Mouse (Mus musculus) forebrain, postnatal 0 days (tissue): ENCODE results near the gene Zfp42. TPM values are rescaled to one million over a fixed set of nuclear protein-coding genes. Genes with fewer than 3 reads are reported as not detected.

Source experiments
- ATAC-seq: fragments of 200-750 bp; cut with Nextera tagmentation; 2 replicates; pipeline ENCODE4 v1.8.0; 2017; ENCODE audit warnings: mild to moderate bottlenecking, moderate library complexity
- DNase-seq: peaks from one replicate; pipeline ENCODE4 v3.0.0-alpha.2; 2015
- H3K27ac ChIP-seq: fragments of 300-500 bp; sonication (generic); 2 replicates; pipeline ENCODE4 v1.5.1; 2014; ENCODE audit warnings: low read depth, mild to moderate bottlenecking, antibody characterized with exemption, low read length, moderate library complexity, mixed read lengths
- H3K27me3 ChIP-seq: fragments of 300-500 bp; sonication (generic); 2 replicates; pipeline ENCODE4 v1.6.1; 2014; ENCODE audit warnings: mild to moderate bottlenecking, low read length, mixed read lengths; ENCODE audit not compliant: insufficient read depth
- H3K36me3 ChIP-seq: fragments of 300-500 bp; sonication (generic); 2 replicates; pipeline ENCODE4 v1.6.1; 2014; ENCODE audit warnings: mild to moderate bottlenecking, moderate library complexity; ENCODE audit not compliant: insufficient read depth
- H3K4me1 ChIP-seq: fragments of 300-500 bp; sonication (generic); 2 replicates; pipeline ENCODE4 v1.6.1; 2014; ENCODE audit warnings: antibody characterized with exemption; ENCODE audit not compliant: insufficient read depth
- H3K4me2 ChIP-seq: fragments of 300-500 bp; sonication (generic); 2 replicates; pipeline ENCODE4 v1.6.1; 2014; ENCODE audit warnings: low read depth, mild to moderate bottlenecking, moderate library complexity
- H3K4me3 ChIP-seq: fragments of 300-500 bp; sonication (generic); 2 replicates; pipeline ENCODE4 v1.5.1; 2014; ENCODE audit warnings: low read depth, low read length, mixed read lengths
- H3K9ac ChIP-seq: fragments of 300-500 bp; sonication (generic); 2 replicates; pipeline ENCODE4 v1.6.1; 2014; ENCODE audit warnings: mild to moderate bottlenecking
- H3K9me3 ChIP-seq: fragments of 300-500 bp; sonication (generic); 2 replicates; pipeline ENCODE4 v1.6.1; 2016; ENCODE audit warnings: low read length
- CTCF ChIP-seq: sonication (generic); IDR thresholded peaks from 2 replicates; pipeline ENCODE4 v1.5.1; 2016; ENCODE audit warnings: antibody characterized with exemption, control low read depth, low read depth
- WGBS: fragments of 180-500 bp; shearing (Covaris S2); extraction: QIAGEN DNeasy Blood & Tissue Kit; methylation state at CpG from one replicate; pipeline ENCODE4 v1.1.7; 2014; 5-methylcytosine and 5-hydroxymethylcytosine counted together
- polyA plus RNA-seq: library from polyadenylated mRNA; unstranded; fragments of >200 nt; fragmentation: Nextera tagmentation; extraction: Ambion mirVana; gene quantifications from 2 replicates; pipeline ENCODE4 v1.2.1, GENCODE M21; 2015
- total RNA-seq: library from RNA; depleted of rRNA; stranded (reverse); fragments of >200 nt; gene quantifications from 2 replicates; pipeline ENCODE4 v1.2.3, GENCODE M21; 2014

Zfp42 gene
- total and polyA plus RNA-seq, 2 experiments from 2014 or later = not detected

DNA sequence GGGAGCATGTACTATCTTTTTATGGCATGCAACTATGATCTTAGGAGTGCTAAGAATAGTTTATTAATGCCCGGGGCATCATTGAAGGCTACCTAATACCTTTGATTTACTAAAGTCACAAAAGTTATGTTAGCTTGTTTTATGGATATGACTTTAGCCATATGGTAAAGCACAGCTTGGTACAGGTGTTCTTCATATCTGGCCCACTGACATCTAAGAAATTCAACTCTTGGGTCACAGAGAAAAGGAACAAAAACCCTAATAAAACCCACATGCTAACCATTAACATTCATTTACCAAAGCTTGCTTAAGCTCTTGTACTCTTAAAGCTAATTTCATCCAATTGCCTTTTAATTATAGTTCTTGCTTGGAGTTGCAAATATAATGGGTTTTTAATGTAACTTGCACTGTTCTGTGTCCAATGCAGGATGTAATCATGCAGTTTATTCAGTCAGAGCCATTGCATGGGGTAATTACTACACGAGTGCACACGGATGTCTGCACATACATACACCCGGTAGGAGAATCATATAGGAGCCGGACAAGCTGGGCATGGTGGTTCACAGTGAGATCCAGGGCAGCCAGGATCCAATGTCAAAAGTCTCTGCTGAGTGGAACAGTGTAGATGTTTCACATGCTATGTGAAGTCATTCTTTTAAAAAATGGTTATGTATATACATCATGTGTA is 16.2 kb downstream of the Zfp42 start:
- Histone ChIP-seq H3K36me3 (no peaks in the 10 kb centered on the region), H3K4me3 (no peak overlapping the region), H3K4me1 (no peaks in the 10 kb centered on the region), H3K4me2 (no peak overlapping the region), H3K27me3 (no peaks in the 10 kb centered on the region), H3K9ac (no peak overlapping the region), H3K9me3 (no peaks in the 10 kb centered on the region), H3K27ac (no peak overlapping the region)
- WGBS = 86% methylated on average over 5 of the region's 5 CpGs
- DNase-seq = no peak
- TF ChIP-seq CTCF = no peak
- ATAC-seq = no peak

- no peak overlapping the region for H3K27ac ChIP-seq
- DNase-seq (no peak), ATAC-seq (no peak)
- no peaks in the 10 kb centered on the region for H3K36me3 ChIP-seq
- H3K4me2 ChIP-seq = no peak overlapping the region
- H3K27me3 ChIP-seq = no peaks in the 10 kb centered on the region
- 94% methylated on average over 5 of the region's 5 CpGs for WGBS
- no peak overlapping the region for H3K9ac ChIP-seq
- H3K4me1 ChIP-seq = no peaks in the 10 kb centered on the region
- H3K4me3 ChIP-seq = no peak overlapping the region
- no peak for TF ChIP-seq CTCF
- H3K9me3 ChIP-seq = no peaks in the 10 kb centered on the region
Observed at GRCm38 (mm10) chr8:43289781-43290180, 17.0 kb downstream of the Zfp42 start.

- no peak for TF ChIP-seq CTCF
- Histone ChIP-seq H3K36me3 (no peaks in the 10 kb centered on the region), H3K4me1 (no peaks in the 10 kb centered on the region), H3K4me2 (no peak overlapping the region), H3K9ac (no peak overlapping the region), H3K4me3 (no peak overlapping the region), H3K9me3 (no peaks in the 10 kb centered on the region), H3K27me3 (no peaks in the 10 kb centered on the region), H3K27ac (no peak overlapping the region)
- 95% methylated on average over 1 of the region's 1 CpGs for WGBS
- no peak for DNase-seq
- ATAC-seq = no peak
Observed at GRCm38 (mm10) chr8:43288840-43289239, 17.9 kb downstream of the Zfp42 start.

- no peak for DNase-seq
Observed at GRCm38 (mm10) chr8:43287456-43287855, 19.3 kb downstream of the Zfp42 start.

DNA sequence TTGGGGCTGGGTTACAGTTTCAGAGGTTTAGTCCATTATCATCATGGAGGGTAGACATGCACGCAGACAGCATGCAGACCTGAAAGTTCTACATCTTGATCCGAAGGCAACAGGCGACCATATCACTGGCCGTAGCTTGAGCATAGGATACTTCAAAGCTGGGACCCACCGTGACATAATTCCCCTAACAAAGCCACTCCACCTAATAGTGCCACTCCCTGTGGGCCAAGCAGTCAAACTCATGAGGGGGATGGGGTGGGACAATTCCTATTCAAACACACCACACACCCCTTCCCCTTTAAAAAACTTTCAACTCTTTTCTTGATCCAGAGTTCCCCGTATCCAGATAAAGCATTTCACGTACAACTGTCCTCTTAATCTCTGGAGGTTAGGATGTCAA is 23.5 kb downstream of the Zfp42 start:
- TF ChIP-seq CTCF = no peak
- no peaks in the 10 kb centered on the region for H3K4me1 ChIP-seq
- no peak overlapping the region for H3K4me2 ChIP-seq
- no peaks in the 10 kb centered on the region for H3K27me3 ChIP-seq
- no peaks in the 10 kb centered on the region for H3K9me3 ChIP-seq
- H3K36me3 ChIP-seq = no peaks in the 10 kb centered on the region
- H3K9ac ChIP-seq = no peak overlapping the region
- ATAC-seq = no peak
- no peak overlapping the region for H3K27ac ChIP-seq
- 79% methylated on average over 7 of the region's 7 CpGs for WGBS
- no peak overlapping the region for H3K4me3 ChIP-seq
- DNase-seq = no peak

More at GRCm38 (mm10) chr8:43287456-43287855, 19.3 kb downstream of the Zfp42 start:
- no peak for ATAC-seq
- Histone ChIP-seq H3K9me3 (no peaks in the 10 kb centered on the region), H3K36me3 (no peaks in the 10 kb centered on the region), H3K27me3 (no peaks in the 10 kb centered on the region), H3K4me1 (no peaks in the 10 kb centered on the region), H3K4me3 (no peak overlapping the region), H3K4me2 (no peak overlapping the region), H3K27ac (no peak overlapping the region), H3K9ac (no peak overlapping the region)
- WGBS = 94% methylated on average over 6 of the region's 6 CpGs
- no peak for TF ChIP-seq CTCF

DNA sequence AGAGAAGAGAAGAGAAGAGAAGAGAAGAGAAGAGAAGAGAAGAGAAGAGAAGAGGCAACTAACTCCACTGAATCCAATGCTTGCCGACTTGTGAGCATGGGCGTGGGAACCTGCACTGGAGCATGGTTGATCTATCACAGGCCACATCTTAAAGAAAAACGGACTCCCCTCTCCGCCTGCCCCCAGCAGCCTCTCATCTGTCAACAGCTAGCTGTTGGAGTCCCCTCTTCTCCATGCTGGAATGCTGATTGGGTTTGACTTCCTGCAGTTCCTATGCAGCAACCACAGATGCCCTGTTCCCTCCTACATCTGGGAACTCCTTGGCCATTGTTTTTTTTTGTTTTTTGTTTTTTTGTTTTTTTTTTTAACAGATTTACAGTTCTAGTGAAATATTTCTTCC is 28.4 kb downstream of the Zfp42 start:
- no peak overlapping the region for H3K9ac ChIP-seq
- TF ChIP-seq CTCF = no peak
- no peak overlapping the region for H3K4me2 ChIP-seq
- H3K4me3 ChIP-seq = no peak overlapping the region
- no peak for ATAC-seq
- no peak for DNase-seq
- 79% methylated on average over 4 of the region's 4 CpGs for WGBS
- H3K4me1 ChIP-seq = no peaks in the 10 kb centered on the region
- H3K27ac ChIP-seq = no peak overlapping the region
- no peaks in the 10 kb centered on the region for H3K27me3 ChIP-seq
- no peaks in the 10 kb centered on the region for H3K9me3 ChIP-seq
- H3K36me3 ChIP-seq = no peaks in the 10 kb centered on the region

DNA sequence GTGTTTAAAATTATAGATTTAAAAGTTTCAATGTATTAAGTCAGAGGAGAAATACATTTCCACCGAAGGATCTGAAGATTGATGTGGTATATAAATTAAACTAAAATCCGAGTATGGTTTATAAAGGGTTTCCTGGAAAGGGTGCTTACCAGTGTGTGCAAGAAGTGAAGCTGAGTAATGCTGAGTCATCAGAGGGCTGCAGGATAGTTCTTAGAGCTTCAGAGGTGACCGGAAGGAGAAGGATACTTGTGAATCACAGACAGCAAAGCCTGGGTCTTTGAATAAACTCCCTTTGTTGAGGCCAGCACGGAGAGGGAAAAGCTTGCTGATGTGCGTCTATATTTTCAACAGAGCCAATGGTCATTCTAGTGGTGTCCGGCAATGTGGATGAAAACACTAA is 45.8 kb downstream of the Zfp42 start:
- H3K36me3 ChIP-seq = no peaks in the 10 kb centered on the region
- H3K4me3 ChIP-seq = no peak overlapping the region
- no peaks in the 10 kb centered on the region for H3K27me3 ChIP-seq
- WGBS = 91% methylated on average over 6 of the region's 6 CpGs
- TF ChIP-seq CTCF = no peak
- no peak overlapping the region for H3K27ac ChIP-seq
- no peak overlapping the region for H3K4me2 ChIP-seq
- ATAC-seq = no peak
- no peaks in the 10 kb centered on the region for H3K9me3 ChIP-seq
- H3K9ac ChIP-seq = no peak overlapping the region
- DNase-seq = no peak
- H3K4me1 ChIP-seq = no peaks in the 10 kb centered on the region
